Mouse (Mus musculus) kidney, adult 18-20 months (tissue): ENCODE data around the gene Pde3a.

Experiments
- DNase-seq: peaks from one replicate; pipeline ENCODE4 v3.0.0; 2021

Pde3a gene

GRCm38 (mm10) chr6:141410836-141411235 is 161.8 kb downstream of the Pde3a start:
- DNase-seq = no peak

DNA sequence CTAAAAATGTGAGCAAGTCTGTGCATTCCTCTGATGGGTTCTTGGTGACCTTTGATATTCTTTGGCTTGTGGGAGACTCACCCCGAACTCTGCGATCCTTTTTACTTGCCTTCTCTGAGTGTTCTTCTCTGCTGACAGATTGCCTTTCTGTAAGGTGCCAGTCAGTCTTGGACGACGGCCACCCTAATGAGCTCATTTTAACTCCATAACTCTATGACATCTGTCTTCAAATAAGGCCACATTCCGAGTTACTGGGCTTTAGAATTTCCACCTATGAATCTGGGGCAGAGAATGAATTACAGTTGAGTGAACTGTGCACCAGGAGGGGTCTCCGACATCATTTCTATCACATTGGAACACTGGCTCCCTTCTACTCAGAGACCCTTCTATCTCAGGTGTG is 176.0 kb downstream of the Pde3a start:
- DNase-seq = no peak

GRCm38 (mm10) chr6:141428587-141428986 is 179.5 kb downstream of the Pde3a start:
- no peak for DNase-seq

GRCm38 (mm10) chr6:141430134-141430533 is 181.1 kb downstream of the Pde3a start:
- no peak for DNase-seq

- no peak for DNase-seq
Measured at GRCm38 (mm10) chr6:141432271-141432974, 183.4 kb downstream of the Pde3a start.

DNA sequence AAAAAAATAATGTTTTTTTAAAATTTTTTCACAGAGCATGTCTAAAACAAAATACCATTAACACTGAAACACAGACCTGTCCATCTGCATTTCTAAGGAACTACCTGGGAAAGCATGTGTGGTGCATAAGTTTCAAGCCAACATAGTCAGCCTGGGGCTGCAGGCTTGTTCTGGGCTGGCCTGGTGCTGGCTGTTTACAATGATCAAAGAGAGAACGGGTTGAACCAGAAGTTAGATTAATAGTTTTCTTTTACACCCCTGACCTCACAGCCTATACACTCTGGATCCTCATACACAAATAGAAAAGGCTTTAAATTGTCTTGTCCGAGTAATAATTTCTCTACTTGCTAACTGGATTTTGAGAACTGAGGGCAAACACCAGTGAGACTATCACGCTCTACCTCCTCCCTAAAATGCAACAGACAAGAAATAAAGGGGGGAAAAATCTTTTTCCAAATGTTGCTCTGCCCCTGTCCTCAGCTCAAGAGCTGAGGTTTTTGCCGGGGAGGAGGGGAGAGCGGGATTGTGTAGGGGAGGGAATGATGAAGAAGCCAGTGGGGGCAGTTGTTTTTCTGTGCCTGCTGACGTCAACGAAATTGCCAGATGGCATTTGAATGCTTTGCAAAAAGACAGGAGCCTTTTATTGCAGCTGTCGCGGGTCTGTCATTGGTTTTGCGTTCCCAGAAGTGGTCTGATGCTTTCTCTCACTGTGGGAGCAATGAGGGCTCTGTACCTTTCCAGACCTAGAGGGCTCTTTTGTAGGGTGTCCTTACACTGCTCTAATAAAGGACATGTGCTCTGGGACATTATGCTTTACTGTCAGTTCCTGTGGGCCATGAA is 185.1 kb downstream of the Pde3a start:
- no peak for DNase-seq

GRCm38 (mm10) chr6:141435160-141435559 is 186.1 kb downstream of the Pde3a start:
- DNase-seq = no peak

GRCm38 (mm10) chr6:141439965-141440364 is 190.9 kb downstream of the Pde3a start:
- no peak for DNase-seq

GRCm38 (mm10) chr6:141447547-141447946 is 198.5 kb downstream of the Pde3a start:
- DNase-seq = peak; percentile 57

- no peak for DNase-seq
Measured at GRCm38 (mm10) chr6:141448886-141449285, 199.8 kb downstream of the Pde3a start.

GRCm38 (mm10) chr6:141455335-141455734 is 206.3 kb downstream of the Pde3a start:
- DNase-seq = no peak

DNA sequence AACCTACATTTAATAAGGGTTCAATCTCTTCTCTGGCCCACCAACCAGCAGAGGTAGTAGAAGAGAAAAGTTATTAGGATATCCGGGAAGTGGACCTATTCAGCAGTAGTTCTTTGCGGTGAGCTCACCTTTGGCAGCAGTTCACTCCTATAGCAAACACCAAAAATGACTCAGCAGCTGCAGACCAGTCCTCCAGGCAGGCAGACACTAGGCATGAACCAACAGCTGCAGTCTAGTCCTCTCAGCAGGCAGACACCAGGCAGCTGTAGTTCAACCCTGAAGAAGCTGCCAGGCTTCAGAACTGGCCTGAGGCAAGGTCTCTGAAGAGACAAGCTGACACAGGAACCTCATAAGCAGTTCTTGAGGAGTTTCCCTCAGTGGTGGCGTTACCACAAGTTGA is 207.5 kb downstream of the Pde3a start:
- no peak for DNase-seq

- DNase-seq = no peak
Measured at GRCm38 (mm10) chr6:141470251-141470650, 221.2 kb downstream of the Pde3a start.

DNA sequence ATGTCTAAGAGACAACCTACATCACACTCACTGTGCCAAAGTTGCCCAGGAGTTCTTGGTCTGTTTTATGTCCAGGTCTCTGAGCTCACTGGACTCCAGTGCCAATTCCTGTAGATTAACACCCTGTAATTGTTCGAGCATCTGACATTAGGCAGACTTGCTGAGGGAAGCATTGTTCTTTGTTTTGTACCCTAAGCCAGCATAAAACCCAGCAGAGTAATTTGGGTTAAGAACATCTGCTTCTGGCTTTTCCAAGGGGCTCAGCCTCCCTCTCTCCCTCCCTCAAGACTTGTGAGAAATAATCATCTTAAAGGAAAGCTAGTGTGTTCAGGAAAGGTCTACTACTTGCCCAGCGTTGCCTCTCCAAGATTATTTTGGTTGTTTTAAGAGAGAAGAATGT is 225.2 kb downstream of the Pde3a start:
- no peak for DNase-seq

DNA sequence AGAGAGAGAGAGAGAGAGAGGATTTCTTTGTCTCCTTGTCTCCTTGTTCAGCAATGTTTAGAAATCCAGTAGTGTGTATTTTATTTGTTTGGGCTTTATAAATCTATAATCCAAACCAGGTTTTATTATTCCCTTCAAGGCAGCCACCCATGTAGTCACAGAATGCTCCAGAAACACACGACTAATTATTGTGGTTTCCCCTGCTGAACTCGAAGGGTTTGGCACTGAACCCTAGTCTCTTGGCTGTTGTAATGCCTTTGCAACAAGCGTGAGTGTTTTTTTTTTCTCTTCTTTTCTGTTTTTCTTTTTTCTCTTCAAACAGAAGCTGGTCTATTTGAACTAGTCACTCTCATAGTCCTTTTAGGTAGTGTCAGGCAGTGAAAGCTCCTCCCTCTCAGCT is 225.6 kb downstream of the Pde3a start:
- no peak for DNase-seq

- DNase-seq = no peak
Measured at GRCm38 (mm10) chr6:141485302-141486021, 236.4 kb downstream of the Pde3a start.

GRCm38 (mm10) chr6:141487266-141487665 is 238.2 kb downstream of the Pde3a start:
- no peak for DNase-seq

GRCm38 (mm10) chr6:141488619-141489018 is 239.6 kb downstream of the Pde3a start:
- DNase-seq = peak; percentile 48

DNA sequence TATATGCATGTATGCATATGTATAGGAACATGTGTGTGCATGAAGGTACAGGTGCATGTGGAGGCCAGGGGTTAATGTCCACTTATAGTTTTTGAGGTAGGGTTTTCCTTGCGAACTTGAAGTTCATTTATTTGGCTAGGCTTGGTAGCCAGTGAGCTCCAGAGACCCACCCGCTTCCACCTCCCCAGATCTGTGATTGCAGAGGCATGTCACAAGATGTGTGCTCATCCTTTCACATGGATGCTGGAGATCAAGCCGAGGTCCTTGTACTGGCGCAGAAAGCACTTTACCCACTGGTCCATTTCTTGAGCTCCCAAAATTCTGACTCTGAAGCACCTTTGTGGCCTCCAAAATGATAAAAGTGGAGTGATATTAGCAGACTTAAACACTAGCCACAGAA is 245.8 kb downstream of the Pde3a start:
- no peak for DNase-seq

DNA sequence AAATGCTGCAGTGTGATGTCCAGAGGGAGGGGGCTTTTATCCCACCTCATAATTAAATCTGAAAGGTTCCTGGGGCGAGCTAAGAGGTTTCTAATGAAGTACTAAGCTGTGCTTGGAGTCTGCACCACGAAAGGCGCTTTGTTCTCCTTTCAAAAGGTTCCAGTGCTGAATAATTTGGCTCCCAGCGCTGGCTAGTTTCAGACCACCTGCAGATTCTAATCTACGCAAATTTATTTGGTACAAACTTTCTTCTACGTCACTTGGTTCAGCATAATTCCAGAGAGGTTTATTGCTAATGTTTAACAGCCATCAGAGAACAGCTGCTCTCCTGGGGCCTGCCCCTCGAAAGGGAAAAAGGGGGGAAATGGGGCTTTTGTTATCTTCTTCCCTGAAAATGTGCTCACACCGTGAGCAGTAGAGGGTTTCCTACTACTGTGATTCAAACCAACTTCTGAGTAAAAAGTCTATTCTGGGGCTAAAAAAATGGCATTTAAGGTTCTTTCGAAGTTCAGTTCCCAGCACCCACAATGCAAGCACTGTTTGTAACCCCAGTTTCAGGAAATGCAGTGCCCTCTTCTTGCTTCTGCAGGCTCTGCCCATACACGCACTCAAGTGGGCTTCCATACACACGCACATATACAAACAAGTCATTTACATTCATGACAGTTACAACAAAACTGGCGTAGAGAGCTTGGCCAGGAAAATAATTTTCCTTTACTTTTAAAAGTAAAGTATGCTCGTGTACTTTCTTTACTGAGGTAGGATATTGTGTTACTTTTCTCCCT is 246.8 kb downstream of the Pde3a start:
- no peak for DNase-seq

DNA sequence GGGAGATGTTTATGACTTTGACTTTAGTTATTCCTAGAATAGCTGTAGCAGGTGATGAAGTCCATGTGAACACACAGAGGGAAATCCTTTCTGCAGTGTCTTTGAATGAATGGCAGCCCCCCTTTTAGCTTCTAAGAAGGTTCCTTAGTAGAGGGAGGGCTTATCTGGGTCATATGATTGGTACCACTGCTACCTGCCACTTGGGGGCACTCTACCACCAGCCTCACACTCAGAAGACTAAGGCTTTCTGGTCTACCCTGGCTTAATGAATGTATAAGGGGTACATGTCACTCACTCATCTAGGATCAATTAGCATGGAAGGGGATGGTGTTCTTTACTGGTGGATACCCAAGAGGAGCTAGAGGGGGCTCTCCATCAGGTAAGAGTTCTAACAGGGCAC is 250.4 kb downstream of the Pde3a start:
- no peak for DNase-seq

- no peak for DNase-seq
Measured at GRCm38 (mm10) chr6:141501171-141501570, 252.1 kb downstream of the Pde3a start.

- DNase-seq = no peak
Measured at GRCm38 (mm10) chr6:141522541-141522940, 273.5 kb downstream of the Pde3a start.
